In the genomic region with DNA sequence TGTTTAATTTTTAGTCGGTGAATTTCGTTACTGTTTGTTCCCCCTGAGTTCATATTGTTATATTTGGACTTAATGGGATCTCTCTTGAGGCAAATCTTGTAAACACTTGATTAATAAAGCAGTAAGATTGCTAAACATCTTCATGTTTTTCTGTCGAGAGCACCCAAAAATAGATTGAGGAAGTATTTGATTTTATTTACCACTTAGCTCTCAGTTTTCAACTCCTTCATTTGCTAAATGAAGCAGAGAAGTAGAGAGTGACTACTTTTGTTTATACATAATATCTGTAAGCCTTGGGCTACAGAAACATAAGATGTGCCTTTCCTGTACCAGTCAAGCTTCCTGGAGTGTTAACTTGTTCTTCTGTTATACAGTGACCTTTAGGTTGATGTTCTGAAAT, we compare ENCODE assay signal across 10 mouse cellular contexts. TPM values are rescaled to one million over a fixed set of nuclear protein-coding genes. Genes with fewer than 3 reads are reported as not detected.
DNase-seq lines count a peak whose midpoint lies in the region; ATAC-seq and TF ChIP-seq lines count a peak whose summit lies in the region.
"Had no signal": no experiment of that assay in that cellular context is flagged by ENCODE, and none has a peak within 500 bp of the region (broad histone marks: within the 10 kb centered on the region; RNA-seq: fewer than 3 reads in every experiment).

No protein-coding gene starts in this region.

- DNase-seq in heart, adult 2 months = no peak
- DNase-seq in heart, adult 11 months = no peak
- DNase-seq in testis, postnatal 14 days (ENCODE audit: low spot score) = no peak
- DNase-seq in left cerebral cortex, adult 9 months (ENCODE audit: low spot score in 2 of 2) = no peak
- DNase-seq: cerebellum, adult 9-11 months; layer of hippocampus, adult 9-11 months had no signal

- intact Hi-C loops in heart, adult 2 months (cut with DNase I) = loop anchor here (5.0 kb wide), 1 partner anchor 92 kb away; no protein-coding TSS in a partner anchor

- no peak overlapping the region for H3ac ChIP-seq in C2C12 (ENCODE audit: control insufficient read depth, insufficient read length, low read depth)

- H3K27me3 ChIP-seq in heart, adult 2 months (ENCODE audit: control insufficient read depth, insufficient read depth, low read length) = no peaks in the 10 kb centered on the region
- no peaks in the 10 kb centered on the region for H3K27me3 ChIP-seq in C2C12 (ENCODE audit: control insufficient read depth, insufficient read depth, insufficient read length)
- no peaks in the 10 kb centered on the region for H3K27me3 ChIP-seq in forebrain, embryonic 16.5 days (replicated peaks; ENCODE audit: control insufficient read depth, insufficient read depth, low read length)
- no peaks in the 10 kb centered on the region for H3K27me3 ChIP-seq in liver, embryonic 16.5 days (ENCODE audit: control insufficient read depth, insufficient read depth, low read depth, low read length)

- 6% methylated on average over 3 of the region's 3 CpGs for WGBS in heart, adult 2 months
- WGBS in forebrain, embryonic 16.5 days = 34% methylated on average over 3 of the region's 3 CpGs
- 9% methylated on average over 3 of the region's 3 CpGs for WGBS in liver, embryonic 16.5 days (ENCODE audit: insufficient replicate concordance)

- peaks cover 21% of the 10 kb centered on the region for H3K36me3 ChIP-seq in heart, adult 2 months (ENCODE audit: control insufficient read depth, insufficient read depth, low read length)
- peaks cover 3% of the 10 kb centered on the region for H3K36me3 ChIP-seq in C2C12 (ENCODE audit: control insufficient read depth, insufficient read depth)
- no peaks in the 10 kb centered on the region for H3K36me3 ChIP-seq in forebrain, embryonic 16.5 days (ENCODE audit: control insufficient read depth, insufficient read depth)
- no peaks in the 10 kb centered on the region for H3K36me3 ChIP-seq in liver, embryonic 16.5 days (ENCODE audit: control insufficient read depth, insufficient read depth)

- H3K79me3 ChIP-seq in C2C12 (ENCODE audit: low read depth) = peaks cover 63% of the 10 kb centered on the region

- ATAC-seq in forebrain, embryonic 16.5 days = no peak
- no peak for ATAC-seq in liver, embryonic 16.5 days (ENCODE audit: low read depth)
- no peak for ATAC-seq in CD4-positive, CD25-positive, alpha-beta regulatory T cell, adult 4 months

- H3K9me3 ChIP-seq in forebrain, embryonic 16.5 days (ENCODE audit: control insufficient read depth, low read length) = no peaks in the 10 kb centered on the region
- H3K9me3 ChIP-seq in liver, embryonic 16.5 days (replicated peaks; ENCODE audit: control insufficient read depth, low read length) = no peaks in the 10 kb centered on the region

- TF ChIP-seq EP300 in heart, adult 2 months (IDR thresholded peaks at IDR 0.05; ENCODE audit: insufficient read depth, low read depth, low read length) = no peak

- H3K27ac ChIP-seq in heart, adult 2 months = peak overlapping the region; percentile 95
- H3K27ac ChIP-seq in forebrain, embryonic 16.5 days (ENCODE audit: low read length) = no peak overlapping the region
- peak overlapping the region; percentile 99 for H3K27ac ChIP-seq in liver, embryonic 16.5 days (ENCODE audit: low read length)

- peaks cover 11% of the 10 kb centered on the region for H3K4me1 ChIP-seq in heart, adult 2 months (ENCODE audit: control insufficient read depth, insufficient read depth, low read length)
- H3K4me1 ChIP-seq in forebrain, embryonic 16.5 days (replicated peaks; ENCODE audit: control insufficient read depth, insufficient read depth, low read length) = peaks cover 18% of the 10 kb centered on the region
- peaks cover 22% of the 10 kb centered on the region for H3K4me1 ChIP-seq in liver, embryonic 16.5 days (ENCODE audit: control insufficient read depth, low read depth, low read length)

- peak overlapping the region; percentile 73 for H3K4me2 ChIP-seq in forebrain, embryonic 16.5 days (ENCODE audit: low read length)
- H3K4me2 ChIP-seq in liver, embryonic 16.5 days (ENCODE audit: low read depth, low read length) = peak overlapping the region; percentile 93

- peaks cover 7% of the 10 kb centered on the region for H3K79me2 ChIP-seq in heart, adult 2 months (replicated peaks; ENCODE audit: control insufficient read depth, insufficient read depth, low read length)
- H3K79me2 ChIP-seq in C2C12 (ENCODE audit: control insufficient read depth, insufficient read depth) = peaks cover 72% of the 10 kb centered on the region

- peak overlapping the region; percentile 84 for H3K4me3 ChIP-seq in heart, adult 2 months
- H3K4me3 ChIP-seq in C2C12 (ENCODE audit: insufficient read depth, poor library complexity, severe bottlenecking) = peak overlapping the region; percentile 61
- H3K4me3 ChIP-seq in forebrain, embryonic 16.5 days (replicated peaks; ENCODE audit: low read length) = peak overlapping the region; percentile 85
- H3K4me3 ChIP-seq in liver, embryonic 16.5 days (ENCODE audit: low read depth, low read length) = peak overlapping the region; percentile 99

- no peak overlapping the region for H3K9ac ChIP-seq in heart, adult 2 months (ENCODE audit: low read depth, low read length)
- H3K9ac ChIP-seq in forebrain, embryonic 16.5 days (replicated peaks; ENCODE audit: low read depth, low read length) = peak overlapping the region; percentile 84; the same call in 1 of the 2 replicates
- H3K9ac ChIP-seq in liver, embryonic 16.5 days (ENCODE audit: low read depth, low read length) = peak overlapping the region; percentile 100

- TF ChIP-seq POLR2A in heart, adult 2 months (IDR thresholded peaks at IDR 0.05; ENCODE audit: insufficient read depth, low read depth, low read length) = no peak

- no peak for TF ChIP-seq CTCF in heart, adult 2 months (IDR thresholded peaks at IDR 0.05)
- no peak for TF ChIP-seq CTCF in C2C12 (IDR thresholded peaks at IDR 0.05; ENCODE audit: control insufficient read depth, insufficient read depth, insufficient read length)

TF ChIP-seq in C2C12, 6 proteins besides CTCF, POLR2A, EP300 and RAD21:
- no peak for TF ChIP-seq MAX (IDR thresholded peaks at IDR 0.05)
- TF ChIP-seq USF1 (IDR thresholded peaks at IDR 0.05; ENCODE audit: low read depth) = no peak
- TF ChIP-seq MYOG (IDR thresholded peaks at IDR 0.05; ENCODE audit: control insufficient read depth, extremely low read depth, insufficient read length) = no peak
- TF ChIP-seq FOSL1 (IDR thresholded peaks at IDR 0.05; ENCODE audit: insufficient read depth, low read length, poor library complexity, severe bottlenecking) = no peak
- TF ChIP-seq CEBPB (IDR thresholded peaks at IDR 0.05; ENCODE audit: low read depth) = no peak
- TF ChIP-seq MYOD1 (IDR thresholded peaks at IDR 0.05; ENCODE audit: control insufficient read depth, insufficient read length, low read depth) = no peak

RNA-seq across cellular contexts. Expression of a gene that starts 6.0 kb away (rescaled TPM):
- 1 to 10 TPM; 1.1 to 1.3 TPM for total RNA-seq in heart, adult 2 months (2021)
- 0.29 and 0.37 TPM in 2 replicates for polyA plus RNA-seq in heart, adult 2 months (2012; rRNA removed)
- polyA plus RNA-seq in C2C12 (2012; fragmentation: generic; extraction: Trizol) = 0.36 TPM
- 3.8 and 4.6 TPM in 2 replicates for polyA plus RNA-seq in forebrain, embryonic 16.5 days (2015; fragmentation: Nextera tagmentation; extraction: Ambion mirVana)
- 0.31 and 0.48 TPM in 2 replicates for polyA plus RNA-seq in liver, embryonic 16.5 days (2015; fragmentation: Nextera tagmentation; extraction: Ambion mirVana)
- 1 to 10 TPM; 3.2 to 3.4 TPM for polyA plus RNA-seq in CD4-positive, CD25-positive, alpha-beta regulatory T cell, adult 4 months (2017; shearing (Covaris generic))

RNA-seq across cellular contexts. Expression of a gene that starts 6.2 kb away (rescaled TPM):
- total RNA-seq in heart, adult 2 months (2021) = 10 to 100 TPM; 32.0 to 36.9 TPM
- polyA plus RNA-seq in heart, adult 2 months (2012; rRNA removed) = 7.0 and 12.5 TPM in 2 replicates
- polyA plus RNA-seq in C2C12 (2012; fragmentation: generic; extraction: Trizol) = 7.4 TPM
- 34.0 and 38.7 TPM in 2 replicates for polyA plus RNA-seq in forebrain, embryonic 16.5 days (2015; fragmentation: Nextera tagmentation; extraction: Ambion mirVana)
- 23.6 and 26.5 TPM in 2 replicates for polyA plus RNA-seq in liver, embryonic 16.5 days (2015; fragmentation: Nextera tagmentation; extraction: Ambion mirVana)
- polyA plus RNA-seq in CD4-positive, CD25-positive, alpha-beta regulatory T cell, adult 4 months (2017; shearing (Covaris generic)) = 10 to 100 TPM; 77.0 to 89.9 TPM
